Mouse (Mus musculus) right cerebral cortex, postnatal 4 days (tissue): ENCODE measurements around the gene Homer3.

Experiments
- DNase-seq: peaks from one replicate; pipeline ENCODE4 v3.0.0-alpha.2; 2022

Homer3 gene

DNA sequence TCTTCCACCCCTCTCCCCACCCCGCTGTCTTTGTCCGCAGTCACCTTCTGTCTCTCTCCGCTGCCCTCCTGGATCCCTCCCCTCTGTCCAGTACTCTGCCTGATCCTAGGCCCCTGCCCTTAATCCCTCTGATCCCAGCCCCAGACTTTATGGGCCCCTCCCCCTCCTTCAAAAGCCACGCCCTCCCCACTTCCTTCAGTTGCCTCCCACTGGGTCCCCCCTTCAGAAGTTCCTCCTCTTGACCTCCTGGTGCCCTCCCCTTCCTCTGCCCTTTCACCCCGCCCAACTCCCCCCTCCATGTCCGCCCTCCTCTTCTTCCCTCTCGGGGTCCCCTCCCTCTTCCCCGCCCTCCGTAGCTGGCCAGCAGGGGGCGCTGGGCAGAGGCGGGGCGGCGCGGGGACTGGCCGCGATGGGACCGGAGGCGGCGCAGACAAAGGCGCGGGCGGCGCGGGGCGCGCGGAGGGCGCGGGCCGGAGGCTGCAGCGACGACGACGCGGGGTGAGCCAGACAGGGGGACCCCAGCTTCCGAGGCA, at the start of gene Homer3:
TSS of gene Homer3 (plus strand) at position 225 of the 533 bp plus-strand sequence.
- DNase-seq, result peak; percentile 82

DNA sequence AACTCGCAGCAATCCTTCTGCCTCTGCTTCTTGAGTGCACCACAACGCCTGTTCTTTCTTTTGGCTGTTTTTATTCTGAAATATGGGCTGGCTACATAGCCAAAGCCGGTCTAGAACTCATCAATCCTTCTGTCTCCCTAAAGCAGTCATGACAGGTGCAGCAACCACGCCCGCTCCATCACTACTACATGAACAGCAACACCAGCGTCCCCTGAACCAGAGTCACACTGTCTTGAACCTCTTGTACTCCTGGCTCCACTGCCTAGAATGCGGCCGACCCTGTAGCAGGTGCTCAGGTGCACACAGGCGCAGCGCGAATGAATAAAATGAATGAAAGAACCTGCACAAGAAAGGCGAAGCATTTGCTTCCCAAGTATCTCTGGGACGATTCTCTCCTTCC, 49.0 kb upstream of the Homer3 start:
- DNase-seq, result no peak

DNA sequence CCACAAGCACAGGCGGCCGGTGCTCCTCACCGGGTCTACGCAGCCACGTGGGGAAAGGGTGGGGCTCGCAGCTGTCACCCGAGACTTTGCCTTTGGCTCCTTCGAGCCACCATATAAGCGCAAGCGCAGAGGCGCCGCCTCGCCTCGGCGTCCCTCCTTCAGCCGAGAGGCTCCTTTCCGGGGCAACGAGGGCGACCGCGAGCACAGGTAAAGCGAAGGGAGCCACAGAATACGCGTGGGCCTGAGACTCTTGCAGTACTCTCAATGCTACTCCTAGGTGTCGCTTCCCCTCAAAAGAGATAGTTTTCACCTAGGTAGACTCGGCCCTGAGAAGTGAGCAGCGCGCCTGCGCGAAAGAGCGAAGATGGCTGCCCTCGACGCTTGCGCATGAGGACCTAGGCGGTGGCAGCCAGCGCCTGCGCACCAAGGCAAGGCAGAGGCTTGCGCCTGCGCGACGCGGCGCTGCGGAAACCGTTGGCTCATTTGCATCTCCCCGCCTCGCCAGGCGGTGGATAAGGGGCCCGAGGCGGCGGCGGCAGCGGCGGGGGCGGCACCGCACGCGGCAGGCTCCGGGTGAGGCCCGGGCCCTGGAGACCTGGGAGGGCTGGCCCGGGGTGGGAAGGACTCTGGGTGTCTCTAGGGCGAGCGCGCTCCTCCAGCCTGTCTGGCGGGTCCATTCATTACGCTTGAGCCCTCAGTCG, 48.4 kb upstream of the Homer3 start, which contains the start of the genes Sugp2 and Armc6:
TSS of gene Sugp2 (plus strand) at position 147 of the 701 bp plus-strand sequence.
TSS of gene Armc6 (minus strand) at position 387 of the 701 bp plus-strand sequence.
- DNase-seq, result peak; percentile 91

DNA sequence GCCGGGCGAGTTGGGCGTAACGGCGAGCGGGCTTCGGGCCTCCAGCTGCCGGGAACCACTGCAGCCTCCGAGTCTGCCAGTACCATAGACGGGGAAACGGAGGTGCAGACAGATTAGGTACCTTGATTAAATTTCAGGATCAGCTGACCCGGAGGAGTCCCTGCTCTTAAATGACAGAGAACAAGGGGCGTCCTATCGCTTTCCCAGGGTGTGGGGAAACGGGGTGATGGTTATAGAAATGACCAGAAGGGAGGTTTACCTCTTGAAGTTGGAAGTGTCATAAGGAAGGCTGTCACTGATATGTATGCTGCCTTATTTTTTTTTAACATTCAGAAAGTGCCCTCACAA, 47.9 kb upstream of the Homer3 start:
- no peak for DNase-seq

DNA sequence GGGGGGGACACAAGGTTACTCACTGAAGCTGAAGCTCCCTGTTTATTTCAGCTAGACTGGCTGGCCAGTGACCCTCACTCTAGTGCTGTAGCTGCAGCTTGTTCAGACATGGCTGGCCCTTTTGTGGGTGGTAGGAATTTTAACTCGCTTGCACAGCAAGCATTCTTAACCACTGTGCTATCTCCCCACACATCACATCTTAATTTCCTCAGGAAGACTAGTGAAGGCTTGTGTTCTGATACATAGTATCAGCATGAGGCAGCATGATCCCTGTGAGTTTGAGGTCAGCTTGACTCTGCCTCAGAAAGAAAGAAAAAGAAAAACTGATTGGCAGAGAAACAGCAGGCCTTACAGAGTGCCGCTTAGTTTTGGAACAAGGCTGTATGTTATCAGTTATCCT, 44.8 kb upstream of the Homer3 start:
- no peak for DNase-seq

DNA sequence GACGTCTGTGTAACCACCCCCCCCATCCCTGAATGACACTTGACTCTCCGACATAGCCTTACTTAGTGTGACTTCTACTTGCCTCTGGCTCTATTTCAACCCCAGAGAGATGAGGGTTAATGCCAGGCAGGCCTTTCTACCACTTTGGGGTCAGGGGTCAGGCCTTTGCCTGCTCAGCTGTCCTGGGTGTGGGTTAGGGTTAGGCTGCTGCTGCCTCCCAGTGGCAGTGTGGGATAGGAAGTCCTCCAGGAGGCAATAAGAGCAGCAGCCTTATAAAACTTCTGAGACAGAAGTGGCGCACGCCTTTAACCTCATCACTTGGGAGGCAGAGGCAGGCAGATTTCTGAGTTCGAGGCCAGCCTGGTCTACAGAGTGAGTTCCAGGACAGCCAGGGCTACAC, 42.0 kb upstream of the Homer3 start:
- DNase-seq, result no peak

DNA sequence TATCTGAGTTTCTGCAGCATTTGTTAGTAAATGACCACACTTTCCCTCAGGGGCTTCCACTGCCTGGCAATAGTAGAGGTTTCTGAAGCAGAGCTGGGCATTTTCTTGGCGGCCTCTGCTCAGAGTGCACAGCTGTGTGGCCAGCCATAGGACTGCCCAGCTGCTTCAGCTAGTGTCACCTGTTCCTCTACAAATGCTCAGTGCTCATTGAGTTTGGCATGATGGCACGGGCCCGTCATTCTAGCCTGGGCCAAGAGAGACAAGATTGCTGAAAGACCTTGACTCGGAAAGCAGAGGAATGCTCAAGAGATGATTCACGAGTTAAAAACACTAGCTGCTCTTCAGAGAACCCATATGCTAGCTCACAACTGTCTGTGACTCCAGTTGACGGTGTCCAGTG, 36.0 kb upstream of the Homer3 start:
- no peak for DNase-seq

DNA sequence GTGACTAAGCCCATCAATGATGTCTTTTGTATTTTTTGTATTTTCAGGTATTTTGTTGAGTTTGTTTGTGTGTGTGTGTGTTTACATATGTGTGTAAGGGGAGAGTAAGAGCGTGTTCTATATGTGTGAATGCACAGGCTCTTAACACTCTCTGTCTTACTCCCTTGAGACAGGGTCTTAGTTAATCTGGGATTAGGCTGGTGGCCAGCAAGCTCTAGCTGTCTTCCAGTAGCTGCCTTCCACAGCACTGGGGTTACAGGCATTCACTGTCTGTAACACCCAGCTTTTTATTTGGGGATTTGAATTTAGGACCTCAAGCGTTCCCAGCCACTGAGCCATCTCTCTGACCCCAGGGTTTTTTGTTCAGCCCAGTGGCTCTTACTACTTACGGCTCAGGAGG, 34.8 kb upstream of the Homer3 start:
- no peak for DNase-seq

DNA sequence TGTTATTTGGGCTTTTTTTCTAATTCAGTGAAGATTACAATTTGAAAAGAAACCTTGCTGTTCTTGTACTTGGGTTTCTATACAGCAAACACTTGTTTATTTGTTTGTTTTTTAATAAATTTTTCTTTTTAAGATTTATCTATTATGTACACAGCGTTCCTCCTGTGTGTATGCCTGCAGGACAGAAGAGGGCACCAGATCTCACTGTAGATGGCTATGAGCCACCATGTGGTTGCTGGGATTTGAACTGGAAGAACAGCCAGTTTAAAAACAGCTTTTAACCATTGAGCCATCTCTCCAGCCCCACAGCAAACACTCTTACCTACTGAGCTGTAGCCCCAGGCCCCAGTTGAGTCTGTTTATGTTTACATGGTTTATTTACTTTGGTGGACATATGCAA, 28.0 kb upstream of the Homer3 start:
- DNase-seq, result no peak

DNA sequence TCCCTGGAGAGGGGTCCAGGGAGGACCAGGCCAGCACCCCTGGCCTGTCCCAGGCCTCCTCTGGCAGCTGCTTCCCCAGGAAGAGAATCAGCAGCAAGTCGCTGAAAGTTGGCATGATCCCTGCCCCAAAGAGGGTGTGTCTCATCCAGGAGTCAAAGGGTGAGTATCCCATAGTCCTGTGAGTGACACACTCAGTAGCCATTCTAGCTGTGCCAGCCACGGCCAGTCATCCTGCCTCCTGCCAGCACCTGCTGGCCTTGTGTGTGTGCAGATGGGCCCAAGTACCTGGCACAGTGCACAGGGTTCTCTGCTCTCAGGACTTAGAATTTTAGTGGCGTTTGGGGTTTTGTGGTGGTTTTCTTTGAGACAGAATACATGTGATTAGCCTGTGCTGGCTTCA, 25.2 kb upstream of the Homer3 start:
- DNase-seq, result no peak

DNA sequence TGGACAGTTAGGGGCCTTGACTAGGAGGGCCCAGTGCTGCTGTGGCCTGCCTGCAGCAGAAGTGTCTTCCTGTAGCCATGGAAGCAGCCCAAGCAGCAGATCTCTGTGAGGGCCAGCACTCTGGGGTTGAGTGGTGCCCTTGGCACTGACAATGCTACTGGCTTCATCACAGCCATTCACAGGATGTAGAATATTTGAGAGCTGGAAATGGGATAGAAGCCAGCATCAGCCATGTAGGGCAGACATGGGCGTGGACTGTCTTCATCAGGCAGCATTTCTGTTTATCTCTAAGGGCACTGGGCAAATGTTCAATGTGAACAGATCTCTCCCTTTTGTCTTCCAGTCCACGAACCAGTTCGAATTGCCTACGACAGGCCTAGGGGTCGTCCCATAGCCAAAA, 24.0 kb upstream of the Homer3 start:
- DNase-seq, result no peak

DNA sequence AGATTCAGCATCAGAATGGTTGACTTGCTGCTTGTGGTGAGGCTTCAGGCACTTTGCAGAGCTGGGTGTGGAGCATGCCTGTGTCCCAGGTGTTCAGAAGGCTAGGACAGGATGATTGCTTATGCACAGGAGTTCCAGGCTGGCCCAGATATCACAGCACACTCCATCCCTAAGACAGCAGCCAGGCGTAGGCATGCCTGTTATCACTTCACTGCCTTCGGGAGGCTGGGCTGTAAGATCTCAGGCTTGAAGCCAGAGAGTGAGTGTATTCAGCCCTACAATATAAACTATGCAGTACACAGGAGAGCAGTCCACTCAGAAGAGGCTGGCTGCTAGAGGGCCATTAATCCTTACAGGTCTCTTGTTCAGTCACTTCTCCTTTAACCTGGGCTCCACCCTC, 23.6 kb upstream of the Homer3 start:
- no peak for DNase-seq

DNA sequence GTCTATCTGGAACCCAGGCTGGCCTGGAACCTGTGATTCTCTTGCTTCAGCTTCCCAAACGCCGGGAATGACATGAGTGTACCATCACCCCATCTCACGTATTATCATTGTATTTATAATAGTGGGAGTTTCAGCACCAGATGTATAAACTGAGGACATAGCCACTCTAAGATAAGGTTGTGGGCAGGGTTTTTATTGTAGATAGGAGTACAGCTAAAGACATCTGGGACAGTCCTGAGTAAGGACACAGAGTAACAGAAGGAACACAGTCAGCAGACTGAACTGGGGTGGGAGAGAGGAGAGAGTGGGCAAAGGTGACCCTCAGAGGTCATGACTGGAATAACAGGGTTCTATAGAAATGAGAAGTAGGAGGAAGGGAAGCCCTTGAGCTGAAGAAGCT, 15.0 kb upstream of the Homer3 start:
- DNase-seq, result no peak

DNA sequence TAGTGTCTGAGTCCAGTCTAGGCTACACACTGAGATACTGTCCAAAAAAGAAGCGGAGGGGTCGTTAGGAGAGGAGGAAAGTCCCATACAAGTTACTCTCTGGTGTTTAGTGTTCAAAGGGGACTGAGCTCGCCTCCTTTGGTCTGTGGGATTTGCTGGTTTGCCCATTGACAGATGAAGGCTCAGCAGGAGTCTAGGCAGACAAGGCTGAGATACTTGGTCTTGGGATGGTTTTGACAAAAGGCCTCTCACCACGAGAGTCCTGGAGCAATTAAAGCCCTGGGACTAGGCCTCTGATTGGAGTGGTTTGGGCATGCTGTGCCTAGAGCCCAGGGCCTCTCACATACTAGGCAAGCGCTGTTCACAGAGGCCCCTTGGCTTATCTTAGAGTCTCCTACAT, 14.3 kb upstream of the Homer3 start:
- DNase-seq, result no peak

DNA sequence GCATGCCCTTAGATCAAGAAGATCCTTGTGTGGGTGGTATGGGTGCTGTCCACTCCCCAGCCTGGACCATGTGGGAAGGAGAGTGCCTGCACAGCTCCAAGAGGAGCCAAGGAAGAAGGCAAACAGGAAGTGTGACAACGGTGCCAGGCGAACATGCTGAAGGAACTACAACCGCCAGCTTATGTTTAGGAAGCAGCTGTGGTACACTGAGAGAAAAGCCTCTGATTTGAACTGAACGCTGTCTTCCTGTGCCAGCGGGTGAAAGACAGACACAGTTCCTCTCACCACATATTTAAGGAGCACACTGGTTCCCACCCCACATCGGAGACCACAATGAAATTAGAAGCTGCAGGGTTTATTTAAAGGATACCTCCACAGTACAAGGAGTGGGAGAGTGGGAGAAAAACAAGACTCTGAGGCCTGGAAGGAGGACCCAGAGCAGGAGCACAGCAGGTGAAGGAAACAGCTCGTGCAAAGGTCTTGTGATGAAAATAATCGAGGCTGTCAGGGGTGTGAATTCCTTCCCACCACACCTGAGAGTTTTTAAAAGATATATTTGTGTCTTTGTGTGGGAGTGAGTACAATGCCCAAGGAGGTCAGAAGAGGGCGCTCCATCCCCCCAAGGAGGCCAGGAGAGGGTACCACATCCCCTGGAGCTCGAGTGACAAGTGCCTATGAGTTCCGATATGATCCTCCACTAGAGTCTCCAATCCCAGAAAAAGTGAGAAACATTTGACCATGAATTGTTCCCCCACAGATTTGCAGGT, 13.6 kb upstream of the Homer3 start:
- DNase-seq, result peak; percentile 49

DNA sequence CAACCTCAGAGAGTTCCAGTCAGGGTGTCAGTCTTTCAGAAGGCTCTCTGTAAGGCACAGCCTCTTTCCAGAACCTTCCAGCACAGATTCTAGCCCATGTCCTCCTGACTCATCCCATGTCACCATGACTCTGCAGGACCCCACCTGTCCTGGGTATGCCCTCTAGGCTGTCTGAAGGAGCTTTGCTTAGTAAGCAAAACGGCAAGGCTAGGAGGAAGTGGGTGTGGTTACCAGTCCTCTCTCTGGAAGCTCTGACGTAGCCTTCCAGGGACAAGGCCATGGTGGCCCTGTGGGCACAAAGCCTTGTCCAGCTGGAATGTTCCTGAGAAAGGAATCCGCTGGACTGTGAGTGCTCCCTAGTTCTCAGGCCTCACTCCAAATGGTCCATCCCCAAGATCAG, 9.7 kb upstream of the Homer3 start:
- no peak for DNase-seq

DNA sequence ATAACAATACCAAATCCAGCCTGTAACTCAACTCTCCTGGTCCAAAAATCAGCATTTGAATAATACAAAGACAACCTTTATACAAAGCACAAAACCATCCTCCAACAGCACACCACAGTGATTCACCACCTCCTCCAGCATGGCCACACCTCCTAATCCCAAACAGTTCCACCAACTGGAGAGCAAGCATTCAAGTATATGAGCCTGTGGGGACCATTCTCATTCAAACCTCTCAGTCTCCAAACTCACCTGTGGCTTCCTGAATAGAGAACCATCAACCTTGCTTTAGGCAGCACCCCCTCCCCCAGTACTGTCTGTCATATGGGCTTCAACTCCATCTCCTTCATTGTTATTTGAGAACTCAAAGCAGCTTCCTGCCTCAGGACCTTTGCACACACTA, 8.3 kb upstream of the Homer3 start:
- DNase-seq, result no peak

DNA sequence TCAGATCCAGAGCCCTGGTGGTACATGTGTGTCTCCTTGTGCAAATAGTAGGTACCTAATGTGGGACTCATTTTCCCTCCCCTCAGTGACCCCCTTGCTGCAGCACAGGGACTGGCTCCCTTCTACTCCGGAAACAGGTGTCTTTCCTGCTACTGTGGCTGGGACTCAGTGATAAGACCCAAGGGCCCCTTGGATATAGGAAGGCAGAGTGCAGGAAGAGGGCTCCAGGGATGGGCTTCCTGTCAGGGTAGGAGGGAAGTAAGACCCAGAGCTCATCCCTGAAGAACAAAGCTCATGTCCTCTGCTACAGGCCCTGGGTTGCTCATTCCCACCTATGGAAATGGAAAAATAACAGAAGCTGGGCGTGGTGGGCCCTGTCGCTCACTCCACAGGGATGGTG, 6.2 kb upstream of the Homer3 start:
- no peak for DNase-seq

DNA sequence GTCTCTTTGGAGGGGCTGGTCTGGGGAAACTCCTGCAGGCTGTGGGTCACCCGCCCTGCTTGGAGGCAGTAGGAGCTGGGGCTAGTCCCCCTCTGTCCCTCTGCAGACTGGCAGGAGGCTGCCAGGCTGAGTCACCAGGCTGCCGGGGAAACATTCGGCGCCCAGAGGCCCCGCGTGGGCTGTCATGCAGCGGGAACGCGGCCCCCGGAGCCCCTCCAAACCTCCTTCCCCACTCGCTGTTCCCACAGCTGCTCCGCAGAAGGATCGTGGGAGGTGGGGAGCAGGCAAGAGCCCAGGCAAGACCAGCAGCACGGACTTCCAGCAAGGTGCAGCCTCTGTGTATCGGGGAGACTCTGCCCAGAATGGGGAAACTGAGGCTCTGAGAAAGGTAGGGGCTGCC, 4.5 kb upstream of the Homer3 start:
- DNase-seq, result no peak

DNA sequence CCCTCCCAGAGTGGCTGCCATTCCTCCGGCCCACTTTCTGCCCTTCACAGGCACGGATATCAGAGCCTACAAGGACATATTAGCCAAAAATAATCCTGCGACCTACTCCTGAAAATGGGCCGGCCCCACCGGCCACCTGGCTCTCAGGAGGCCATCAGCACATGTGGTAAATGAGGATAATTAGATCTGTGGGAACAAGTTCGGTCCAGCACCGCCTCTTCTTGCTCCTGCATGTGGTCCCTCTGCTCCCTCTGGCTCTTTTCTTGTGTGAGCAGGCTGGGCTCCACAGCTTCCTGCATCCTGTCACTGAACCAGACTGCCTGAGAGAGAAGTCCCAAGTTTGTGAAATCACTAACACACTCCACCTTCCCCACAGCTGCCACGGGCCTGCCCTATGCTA, 3.4 kb upstream of the Homer3 start:
- no peak for DNase-seq

DNA sequence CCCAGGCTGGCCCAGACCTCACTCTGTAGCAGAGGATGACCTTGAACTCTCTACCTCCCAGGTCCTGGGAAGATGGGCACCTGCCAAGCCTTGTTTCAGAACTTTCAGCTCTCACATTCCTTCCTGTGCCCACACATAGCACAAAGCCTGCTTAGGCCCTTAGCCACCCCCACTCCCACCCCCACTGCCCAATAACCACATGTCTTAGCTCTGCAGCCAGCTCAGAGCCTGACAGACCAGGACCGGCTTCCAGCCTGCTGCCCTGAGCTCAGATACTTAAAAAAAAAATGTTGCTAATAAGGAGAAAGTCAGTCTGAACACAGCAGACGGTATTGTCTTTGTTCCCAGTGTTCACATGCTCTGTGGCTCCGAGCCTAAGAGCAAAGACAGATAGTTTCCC, 1.6 kb upstream of the Homer3 start:
- no peak for DNase-seq

DNA sequence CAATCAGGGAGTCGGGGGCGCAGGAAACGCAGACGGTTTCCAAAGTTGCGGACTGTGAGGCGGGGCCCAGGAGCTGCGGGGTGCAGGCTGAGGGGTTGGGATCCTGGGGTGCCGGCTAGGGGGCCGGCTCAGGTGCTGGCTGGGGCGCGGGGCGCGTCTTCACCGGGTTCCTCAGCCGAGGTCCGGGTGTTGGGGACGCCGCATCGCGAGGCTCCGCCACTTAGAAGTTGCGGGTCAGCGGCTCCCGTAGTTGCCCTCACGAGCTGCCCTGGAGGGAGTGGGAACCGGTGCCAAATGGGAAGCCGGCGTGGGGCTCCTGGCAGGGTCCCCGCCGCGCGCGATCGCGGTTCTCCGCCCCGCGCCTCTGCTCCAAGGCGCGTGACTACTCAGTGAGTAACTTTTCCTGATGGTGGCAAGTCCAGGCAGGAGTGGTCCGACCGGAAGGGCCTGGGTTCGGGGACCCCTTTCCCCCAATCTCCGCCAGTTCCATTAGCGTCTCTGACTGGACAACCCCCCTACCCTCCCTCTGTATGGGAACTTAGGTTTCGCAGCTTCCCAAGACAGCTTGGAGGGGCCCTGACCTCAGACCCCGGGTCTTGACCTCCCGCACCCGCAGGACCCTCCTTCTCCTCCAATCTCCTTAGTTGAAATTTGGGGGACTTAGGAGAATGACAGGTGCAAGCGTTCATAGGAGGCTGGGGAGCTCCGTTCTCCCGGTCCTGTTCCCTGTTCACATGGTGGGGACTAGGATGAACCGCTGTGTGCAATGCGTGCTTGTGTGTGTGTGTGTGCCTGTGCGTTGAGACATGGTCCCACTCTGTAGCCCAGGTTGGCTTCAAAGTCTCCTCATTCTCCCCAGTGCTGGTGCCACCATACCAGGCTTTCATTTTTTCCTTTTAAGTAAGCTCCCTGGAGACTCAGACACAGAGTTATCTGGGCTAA, 780 bp downstream of the Homer3 start:
- peak; percentile 43 for DNase-seq

DNA sequence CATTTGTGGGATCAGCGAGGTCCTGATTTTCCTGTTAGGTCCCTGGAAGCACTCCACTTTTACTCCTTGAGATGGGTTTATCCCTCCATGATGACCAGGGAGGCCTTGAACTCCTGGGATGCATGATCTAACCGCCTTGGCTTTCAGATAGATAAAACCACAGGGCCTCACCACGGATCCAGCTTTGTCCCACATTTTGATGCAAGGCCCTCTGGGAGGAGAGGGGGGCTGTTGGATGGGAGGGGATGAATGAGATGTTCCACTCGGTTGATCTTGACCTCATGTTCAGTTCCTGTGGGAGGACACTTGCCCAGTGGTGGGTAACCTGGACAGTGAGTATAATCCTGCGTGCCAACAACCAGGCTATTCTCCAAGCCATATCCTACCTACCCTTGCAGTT, 1.8 kb downstream of the Homer3 start:
- no peak for DNase-seq
